Mouse (Mus musculus): Measurements from ENCODE around the gene Srsf1.

- TF ChIP-seq CTCF (IDR thresholded peaks at IDR 0.05; ENCODE audit: borderline replicate concordance, insufficient read depth, low read depth, low read length) (no peak), POLR2A (IDR thresholded peaks at IDR 0.05; ENCODE audit: borderline replicate concordance, insufficient read depth, low read length) (no peak)
Observed at GRCm38 (mm10) chr11:88008641-88009040, 38.5 kb upstream of the Srsf1 start.

Measured in cerebellum, adult 2 months (tissue).